Mouse (Mus musculus) telencephalon, adult 2 months (tissue): ENCODE data around the gene Mttp.

Experiments used
- DNase-seq: peaks from one replicate; pipeline ENCODE4 v3.0.0-alpha.2; 2011; ENCODE audit warnings: low read depth, low spot score

Mttp gene

DNA sequence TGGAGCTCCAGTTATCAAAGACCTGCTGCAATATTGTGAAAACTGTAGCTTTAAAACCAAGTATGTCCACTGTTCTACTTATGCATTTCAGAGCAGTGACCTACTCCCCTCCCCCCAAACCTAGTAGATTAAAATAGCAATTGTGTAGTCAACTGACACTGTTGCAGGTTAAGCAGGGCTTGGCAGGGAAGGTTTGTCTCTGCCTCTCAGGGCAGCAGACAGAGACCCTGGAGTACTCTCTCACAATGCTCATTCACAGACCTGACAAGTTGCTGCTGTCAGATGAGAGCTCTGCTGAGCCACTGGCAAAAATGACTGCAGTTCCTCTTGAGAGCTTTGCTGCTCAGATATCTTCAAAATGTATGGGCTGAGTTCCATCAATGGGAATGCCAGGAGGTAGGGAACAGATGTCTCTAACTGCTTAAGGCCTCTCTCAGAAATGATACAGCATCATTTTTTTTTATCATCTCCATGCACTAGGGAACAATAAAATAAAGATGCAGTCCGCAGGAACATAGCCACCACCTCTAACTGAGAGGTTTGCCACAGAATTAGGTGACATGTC, 61.6 kb downstream of the Mttp start:
- DNase-seq, result peak; percentile 73

DNA sequence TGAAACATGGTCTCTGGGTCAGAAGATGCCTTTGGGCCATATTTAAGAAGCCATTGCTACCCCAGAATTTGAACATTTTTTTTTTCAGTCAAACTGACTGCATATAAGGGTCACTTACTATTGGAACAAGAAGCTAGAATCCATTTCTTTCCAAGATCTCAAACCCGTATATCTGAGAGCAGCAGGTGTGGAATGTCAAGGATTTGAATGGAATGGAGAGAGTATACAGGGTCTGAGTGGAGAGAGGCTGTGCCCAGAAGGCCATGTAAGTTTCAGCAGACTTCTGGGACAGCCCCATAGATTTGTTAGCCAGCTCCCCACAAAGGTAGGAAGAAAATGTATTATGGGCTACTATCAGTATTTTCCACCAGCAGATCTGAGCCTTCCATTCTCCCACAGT, 66.1 kb downstream of the Mttp start:
- DNase-seq, result no peak

DNA sequence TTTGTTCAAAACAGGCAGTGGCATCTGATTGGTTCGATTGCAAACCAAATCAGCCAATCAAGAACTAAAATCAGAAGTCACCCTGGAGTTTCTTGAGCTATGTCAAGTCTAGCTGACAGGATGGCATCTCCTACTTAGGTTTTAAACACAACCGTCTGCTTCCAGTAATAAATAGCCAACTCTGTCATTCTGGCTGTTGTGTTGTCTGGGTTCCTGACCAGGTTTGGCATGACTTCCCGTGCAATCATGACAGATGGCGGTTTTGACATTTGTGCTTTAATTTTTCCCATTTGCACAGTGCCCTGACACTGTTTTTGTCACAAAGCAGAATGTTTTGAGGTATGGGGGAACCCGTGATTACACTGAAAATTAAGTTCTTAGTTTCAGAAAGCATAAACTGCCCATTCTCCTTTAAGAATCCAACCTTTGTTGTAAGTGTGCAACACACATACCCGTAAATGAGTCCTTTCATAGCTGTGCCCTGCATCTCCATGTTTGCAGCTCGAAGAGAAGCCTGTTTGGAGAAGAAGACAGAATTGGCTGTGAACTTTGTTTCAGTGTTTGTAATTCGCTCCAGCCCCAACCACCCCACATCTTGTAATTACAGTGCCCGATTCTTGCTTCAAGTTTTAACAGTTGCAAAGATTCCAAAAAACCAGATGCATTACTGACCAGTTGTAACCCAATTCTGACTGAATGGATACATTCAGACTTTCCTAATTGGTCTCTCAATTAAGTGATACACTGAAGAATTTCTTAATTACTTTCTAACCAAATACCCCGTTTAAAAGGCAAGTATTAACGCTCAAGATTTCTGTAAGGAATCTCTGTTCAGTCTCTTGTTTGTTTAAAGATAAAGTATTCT, 67.1 kb downstream of the Mttp start:
- DNase-seq, result no peak

DNA sequence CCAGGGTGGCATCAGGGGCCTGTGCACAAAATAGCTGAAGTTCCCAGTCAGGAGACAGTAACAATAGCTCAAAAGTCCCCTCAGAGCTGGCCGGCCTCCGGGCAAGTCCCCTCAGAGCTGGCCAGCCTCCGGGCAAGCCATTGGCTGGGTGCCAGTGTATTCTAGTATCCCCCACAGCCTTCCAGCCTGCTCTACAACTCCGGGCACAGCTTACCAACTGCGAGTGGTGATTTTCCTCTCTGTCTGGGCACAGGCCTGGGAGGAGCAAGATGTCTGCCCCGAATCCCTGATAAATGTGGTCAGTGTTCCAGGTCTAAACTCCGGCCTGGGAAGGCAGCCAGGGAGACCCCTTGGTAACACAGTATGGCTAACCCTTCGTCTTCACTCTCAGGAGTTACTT, 69.6 kb downstream of the Mttp start:
- DNase-seq, result no peak

DNA sequence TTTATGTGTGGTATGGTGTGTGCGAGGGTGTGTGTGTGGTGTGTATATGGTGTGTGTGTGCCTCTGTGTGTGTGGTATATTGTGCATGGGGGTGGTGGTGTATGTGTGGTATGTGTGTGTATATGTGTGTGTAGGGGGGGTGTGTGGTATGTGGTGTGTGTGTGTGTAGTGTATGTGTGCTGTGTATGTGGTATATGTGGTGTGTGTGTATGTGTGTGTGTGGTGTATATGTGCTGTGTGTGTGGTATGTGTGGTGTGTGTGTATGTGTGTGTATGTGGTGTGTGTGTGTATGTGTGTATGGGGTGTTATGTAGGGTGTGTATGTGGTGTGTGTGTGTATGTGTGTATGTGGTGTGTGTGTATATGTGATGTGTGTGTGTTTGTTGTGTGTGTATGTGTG, 70.6 kb downstream of the Mttp start:
- no peak for DNase-seq

DNA sequence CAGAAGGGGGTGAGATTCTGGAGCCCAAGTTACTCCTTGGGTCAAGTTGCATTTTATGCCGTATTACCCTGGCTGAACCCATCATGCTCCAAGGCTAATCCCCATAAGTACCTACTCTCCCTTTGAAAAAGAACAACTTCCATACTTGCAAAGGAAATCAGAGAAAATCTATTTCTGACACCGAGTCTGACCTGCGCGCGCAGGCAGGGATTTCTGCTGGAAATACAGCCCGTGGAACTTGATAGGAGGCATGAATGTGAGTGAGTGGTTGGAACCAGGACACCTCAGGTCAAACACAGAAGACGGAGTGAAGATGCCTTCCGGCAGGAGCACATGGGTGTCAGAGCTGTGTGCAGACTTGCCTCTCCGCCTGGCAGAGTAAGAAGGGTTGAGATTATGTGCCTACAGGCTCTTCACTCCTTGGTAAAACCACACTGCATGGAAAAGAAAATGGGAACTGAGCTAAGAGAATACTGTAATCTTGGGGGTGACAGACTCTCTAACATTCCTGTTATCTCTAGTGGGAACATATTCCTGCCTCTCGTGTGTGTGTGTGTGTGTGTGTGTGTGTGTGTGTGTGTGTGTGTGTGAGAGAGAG, 73.2 kb downstream of the Mttp start:
- DNase-seq, result no peak

DNA sequence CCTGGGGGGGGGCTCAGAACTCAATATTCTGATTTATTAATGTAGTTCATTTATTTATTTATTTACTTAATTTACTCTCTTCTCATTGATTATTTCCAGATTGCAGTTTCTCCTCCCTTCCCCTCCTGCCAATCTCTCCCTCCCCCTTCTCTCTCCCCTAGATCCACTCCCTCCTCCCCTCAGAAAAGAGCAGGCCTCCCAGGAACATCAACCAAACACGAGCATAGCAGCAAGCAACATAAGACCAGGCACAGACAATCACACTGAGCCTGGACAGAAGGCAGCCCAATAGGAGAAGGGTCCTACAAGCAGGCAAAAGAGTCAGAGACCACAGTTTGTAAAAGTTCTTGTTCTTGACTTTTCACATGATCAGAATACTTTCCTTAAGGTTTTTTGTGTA, 73.8 kb downstream of the Mttp start:
- no peak for DNase-seq

DNA sequence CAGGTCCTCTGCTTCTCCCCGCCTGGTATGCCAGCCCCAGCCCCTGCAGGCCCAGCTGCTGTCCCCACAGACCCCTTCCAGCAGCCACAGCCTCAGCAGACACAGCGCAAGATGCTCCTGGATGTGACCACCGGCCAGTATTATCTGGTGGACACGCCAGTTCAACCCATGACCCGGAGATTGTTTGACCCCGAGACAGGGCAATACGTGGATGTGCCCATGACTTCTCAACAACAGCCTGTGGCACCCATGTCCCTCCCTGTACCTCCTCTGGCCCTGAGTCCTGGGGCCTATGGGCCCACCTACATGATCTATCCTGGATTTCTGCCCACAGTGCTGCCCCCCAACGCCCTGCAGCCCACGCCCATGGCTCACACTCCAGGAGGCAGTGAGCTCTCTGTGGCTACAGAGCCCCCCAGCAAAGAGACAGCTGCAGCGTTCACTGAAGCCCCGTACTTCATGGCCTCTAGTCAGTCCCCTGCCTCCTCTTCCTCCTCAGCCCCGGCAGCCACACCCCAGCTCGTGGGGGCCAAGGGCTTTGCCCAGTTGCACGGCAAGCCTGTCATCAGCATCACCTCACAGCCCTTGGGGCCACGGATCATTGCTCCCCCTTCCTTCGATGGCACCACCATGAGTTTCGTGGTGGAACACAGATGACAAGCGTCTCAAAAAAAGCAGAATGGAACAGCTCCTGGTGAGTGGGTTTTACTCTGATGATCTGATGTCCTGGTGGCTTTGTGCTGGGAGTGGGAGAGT, 74.8 kb downstream of the Mttp start:
- DNase-seq, result no peak

DNA sequence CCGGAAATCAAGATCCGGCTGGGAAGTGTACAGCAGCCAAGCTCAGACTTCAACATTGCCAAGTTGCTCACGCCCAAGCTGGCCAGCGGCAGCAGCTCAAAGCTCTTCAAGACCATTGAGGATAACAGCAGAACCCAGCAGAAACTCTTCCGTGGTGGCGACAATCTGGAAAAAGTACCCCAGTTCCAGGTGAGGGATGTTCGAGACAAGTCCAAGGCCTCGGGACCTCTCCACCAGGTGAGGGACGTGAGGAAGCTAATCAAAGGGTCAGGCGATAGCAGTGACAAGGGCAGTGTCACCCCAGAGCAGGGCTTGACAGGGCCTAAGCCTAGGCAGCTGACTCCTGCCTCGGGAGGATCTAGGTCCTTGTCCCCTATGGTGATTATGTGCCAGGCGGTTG, 76.7 kb downstream of the Mttp start:
- no peak for DNase-seq

DNA sequence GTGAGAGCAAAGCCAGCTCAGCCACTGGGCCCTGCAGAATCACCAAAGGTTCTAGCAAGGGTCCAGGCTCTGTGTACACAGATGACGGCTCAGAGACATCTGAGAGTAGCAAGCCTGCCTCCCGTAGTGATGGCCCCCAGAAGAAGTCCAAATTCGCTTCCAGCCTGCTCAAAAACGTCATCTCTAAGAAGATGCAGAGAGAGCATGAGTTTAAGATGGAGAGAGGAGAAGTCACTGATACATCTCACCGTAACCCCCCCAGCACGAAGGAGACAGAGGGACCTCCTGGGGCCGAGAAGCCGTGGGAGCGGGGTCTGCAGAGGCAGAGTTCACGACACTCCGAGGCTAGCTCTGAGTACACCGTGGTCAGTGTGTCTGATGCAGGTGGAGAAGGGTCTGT, 77.5 kb downstream of the Mttp start, which contains the start of gene Gm5105:
TSS of gene Gm5105 (minus strand) at position 101 of the 400 bp plus-strand sequence.
- DNase-seq, result no peak

DNA sequence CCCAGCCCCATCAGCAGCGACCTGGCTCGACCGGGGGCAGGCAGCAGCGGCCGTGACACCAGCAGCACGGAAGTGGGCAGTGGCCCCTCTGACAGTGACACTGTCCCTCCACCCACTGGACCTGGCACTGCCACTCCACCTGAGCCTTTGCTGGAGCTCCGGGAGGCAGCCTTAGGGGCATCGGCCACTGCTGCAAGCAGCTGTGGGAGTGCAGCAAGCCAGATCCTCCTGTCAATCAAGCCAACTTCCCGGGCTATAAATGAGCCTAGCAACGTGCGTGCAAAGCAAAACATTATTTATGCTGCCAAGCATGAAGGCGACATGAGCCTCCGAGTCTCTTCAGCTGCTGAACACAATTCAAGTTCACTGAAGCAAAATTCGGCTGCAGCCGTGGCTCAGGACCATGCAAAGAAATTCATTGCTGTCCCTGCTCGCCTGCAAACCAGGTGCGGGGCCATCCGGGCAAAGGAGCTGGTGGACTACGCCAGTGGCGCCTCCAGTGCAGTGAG, 78.4 kb downstream of the Mttp start:
- peak; percentile 52 for DNase-seq

DNA sequence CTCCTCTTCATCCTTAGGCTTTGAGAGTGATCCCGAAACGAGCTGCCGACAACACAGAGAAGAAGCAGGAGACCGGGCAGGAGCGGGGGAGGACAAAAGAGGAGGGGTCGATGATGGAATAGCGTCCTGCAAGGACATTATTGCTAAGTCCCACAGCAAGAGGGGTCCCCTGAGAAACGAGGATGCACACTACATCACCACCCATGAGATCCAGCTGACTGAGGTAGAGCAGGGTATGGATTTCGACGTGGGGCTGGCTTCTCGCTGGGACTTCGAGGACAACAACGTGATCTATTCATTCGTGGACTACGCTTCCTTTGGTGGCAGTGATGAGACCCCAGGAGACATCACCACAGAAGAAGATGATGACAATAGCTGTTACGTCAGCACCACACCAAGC, 78.8 kb downstream of the Mttp start:
- no peak for DNase-seq

DNA sequence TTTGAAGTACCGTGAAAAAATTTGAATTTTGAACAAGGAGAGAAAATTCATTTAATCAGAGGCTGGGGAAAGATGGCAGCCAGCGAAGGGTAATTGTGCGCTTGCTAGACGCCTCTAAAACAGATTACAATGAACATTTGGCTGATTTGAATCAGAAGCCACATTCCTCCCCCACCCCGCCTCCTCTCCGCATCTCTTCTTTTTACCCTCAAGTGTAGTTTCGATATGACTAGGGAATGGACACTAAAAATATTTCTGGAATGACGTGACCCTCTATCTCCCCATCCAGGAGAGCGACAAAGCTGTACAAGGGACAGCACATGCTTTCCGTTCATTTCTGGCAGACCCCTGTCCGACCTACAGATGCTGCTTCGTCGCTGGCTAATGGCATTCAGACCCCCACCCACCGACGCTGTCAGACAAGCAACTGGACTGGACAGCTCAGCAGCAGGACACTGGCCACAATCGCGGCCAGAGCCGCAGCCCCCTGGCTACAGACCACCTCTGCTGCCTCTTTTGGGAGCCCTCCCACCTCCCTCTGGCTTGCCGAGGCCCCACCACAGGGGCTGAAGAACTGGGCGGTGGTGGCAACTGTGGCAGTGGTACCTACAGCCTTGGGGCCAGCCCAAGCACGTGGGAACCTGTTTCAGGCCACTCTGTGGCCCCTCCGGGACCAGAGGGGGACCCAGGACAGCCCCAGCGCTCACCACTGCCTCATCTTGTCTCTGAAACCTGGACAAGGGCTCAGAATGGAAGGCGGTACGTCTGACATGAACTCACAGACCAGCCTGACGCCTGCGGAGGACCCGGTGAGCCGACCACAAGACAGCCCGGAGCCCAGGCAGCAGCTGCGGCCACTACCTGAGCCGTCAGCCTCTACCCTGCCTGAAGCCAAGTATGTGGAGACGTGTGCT, 79.8 kb downstream of the Mttp start, which contains the start of gene 1110002E22Rik:
TSS of gene 1110002E22Rik (plus strand) at position 321 of the 914 bp plus-strand sequence.
- peak; percentile 73 for DNase-seq

DNA sequence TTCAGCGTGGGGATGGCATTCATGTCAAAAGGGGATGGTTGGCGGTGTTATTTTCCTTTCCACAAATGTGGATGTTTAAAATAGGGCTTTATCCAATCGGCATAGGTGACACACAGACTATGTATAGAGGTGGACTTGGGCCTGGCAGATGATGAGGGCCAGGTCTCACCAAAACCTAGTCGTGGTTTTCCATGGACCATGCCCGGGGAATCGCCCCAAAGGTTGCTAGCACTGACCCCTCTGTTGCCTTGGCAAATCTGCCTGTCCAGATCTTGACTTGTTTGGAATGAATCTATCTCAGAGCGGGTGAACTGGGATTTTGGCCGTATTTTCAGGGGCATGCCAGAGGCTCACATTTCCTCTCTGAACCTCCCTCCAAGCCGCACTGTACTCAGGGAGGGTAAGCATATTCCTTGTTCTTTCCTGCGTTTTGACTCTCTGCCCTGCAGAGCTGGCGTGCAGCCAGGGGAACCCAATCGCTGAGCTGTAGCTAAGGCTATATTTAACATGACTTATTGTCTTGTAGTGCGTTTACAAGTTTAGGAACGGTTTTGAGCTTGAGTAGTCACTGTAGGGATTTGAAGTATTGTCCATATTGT, 80.9 kb downstream of the Mttp start:
- no peak for DNase-seq

DNA sequence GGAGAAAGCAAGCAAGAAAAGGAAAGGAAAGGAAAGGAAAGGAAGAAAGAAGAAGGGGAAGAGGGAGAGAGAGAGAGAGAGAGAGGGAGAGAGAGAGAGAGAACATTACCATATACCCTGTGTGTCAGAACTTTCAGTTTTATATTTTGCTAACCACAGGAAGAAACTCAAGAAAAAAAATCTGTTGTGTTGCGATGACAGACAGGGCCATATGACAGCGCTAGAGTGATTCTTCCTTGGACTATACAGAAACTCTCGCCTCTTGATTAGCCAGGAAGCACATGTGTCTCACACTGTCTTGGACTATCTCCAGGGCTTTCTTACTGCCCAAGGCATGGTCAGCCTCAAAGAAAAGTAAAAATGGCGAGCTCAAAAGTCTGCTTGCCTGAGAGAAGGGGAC, 82.1 kb downstream of the Mttp start:
- DNase-seq, result no peak

DNA sequence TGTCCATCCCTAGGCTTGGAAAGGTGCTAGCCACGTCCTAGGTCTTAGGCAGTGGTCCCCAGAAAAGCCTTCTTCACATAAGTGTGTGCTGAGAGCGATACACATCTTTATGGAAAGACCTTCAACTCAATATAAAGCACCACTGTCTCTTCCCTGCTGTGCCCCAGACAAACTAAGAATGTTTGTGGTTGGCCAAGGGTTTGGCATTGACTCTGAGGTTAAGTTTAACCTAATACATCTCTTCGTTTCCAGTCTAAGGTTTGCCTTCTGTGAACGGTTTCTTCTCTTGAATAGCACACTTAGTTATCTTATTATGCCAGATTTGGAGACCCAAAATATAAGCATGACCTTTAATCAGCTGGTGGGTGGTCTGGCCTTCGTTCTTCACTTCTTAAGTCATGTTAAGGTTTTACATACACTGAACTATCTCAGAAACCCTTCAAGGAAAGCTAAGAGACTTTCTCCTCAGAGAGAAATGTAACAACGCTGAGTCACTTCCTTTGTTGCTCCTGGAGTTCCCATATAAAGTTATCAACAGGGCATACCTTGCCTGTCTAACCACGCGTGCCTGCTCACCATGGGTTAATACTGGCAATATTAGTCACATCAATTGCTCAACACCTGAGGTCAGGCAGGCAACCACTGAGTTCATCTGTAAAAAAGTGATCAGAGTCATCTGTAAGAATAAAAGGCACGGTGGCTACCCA, 83.4 kb downstream of the Mttp start:
- DNase-seq, result no peak

DNA sequence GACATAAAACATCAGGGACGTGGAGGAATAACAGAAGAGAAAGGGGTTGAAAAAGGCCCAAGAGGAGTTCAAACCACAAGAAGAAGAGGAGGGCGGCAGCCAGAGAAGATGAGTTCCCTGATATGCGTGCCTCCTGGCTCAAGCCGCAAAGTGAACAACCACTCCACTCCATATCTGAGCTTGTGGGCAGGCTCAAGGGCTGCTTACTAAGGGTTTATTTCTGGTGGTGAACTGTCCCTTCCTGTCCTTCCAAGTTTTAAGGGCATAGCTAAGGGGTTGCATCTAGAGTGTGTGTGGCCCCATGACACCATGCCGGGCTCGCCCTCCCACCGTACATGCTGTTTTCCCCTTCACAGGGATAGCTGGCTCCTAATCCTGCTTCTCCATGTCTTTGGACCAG, 84.3 kb downstream of the Mttp start:
- no peak for DNase-seq

DNA sequence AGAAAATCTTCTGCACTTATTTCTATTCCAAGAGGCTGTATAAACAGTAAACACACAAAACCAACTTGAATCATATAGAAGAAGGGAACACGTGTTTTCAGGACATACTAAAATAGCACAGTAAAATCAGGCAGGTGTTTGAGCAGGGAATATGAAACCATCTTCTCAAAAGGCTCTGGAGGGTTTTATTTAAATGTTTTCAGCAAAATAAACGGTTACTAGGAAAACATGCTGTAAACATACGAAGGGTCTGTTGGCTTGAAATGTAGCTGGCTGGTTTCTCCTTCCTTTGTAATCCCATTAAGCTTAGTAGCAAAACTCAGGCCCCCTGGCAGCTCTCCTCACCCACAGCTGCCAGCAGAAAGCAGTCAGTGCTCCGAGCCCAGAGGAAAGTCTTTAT, 86.5 kb downstream of the Mttp start:
- no peak for DNase-seq

DNA sequence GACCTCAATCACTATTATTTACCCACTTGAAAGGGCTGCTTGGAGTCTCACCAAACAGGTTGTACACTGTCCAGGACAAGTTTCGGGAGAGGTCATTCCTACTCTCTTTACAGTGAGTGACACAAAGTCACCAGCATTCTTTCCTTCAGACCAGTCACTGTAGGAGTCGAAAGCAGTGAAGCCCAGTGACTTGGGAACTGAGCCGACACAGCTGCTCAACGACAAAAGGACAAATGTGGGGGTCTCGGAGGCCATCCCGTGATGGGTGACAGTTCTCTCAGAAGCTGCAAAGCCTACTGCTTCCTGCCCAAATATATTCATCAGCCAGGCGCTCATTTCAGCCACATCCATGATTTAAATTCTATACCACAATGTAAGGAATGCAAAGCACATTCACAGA, 87.8 kb downstream of the Mttp start:
- DNase-seq, result no peak

DNA sequence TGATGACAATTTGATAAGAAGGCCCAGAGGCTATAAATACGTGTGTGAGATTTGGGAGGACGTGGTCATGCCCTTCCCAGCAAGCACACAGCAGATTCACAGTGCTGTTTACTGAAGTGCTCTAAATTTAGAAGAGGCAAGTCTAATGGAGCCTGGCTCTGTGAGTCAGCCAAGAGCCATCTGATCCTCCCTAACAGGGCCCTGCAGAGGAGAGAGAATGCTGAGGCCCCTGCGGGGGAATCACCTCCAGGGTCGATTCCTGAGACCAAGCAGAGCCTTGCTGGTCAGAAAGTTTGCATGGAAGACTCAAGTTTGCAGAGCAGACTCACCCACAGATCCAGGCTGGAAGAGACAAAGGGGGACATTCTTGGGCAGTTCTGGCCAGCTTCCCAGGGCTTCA, 90.8 kb downstream of the Mttp start:
- DNase-seq, result no peak
